Mouse (Mus musculus) gastrocnemius, postnatal 25 days (tissue): ENCODE data around the gene Rps27. TPM values are rescaled to one million over a fixed set of nuclear protein-coding genes. Genes with fewer than 3 reads are reported as not detected.

Source experiments
- DNase-seq: peaks from one replicate; pipeline ENCODE4 v3.0.0; 2022
- total RNA-seq, 2 experiments: library from RNA; stranded (reverse); gene quantifications; 1 replicate in 1 of 2; 2 replicates in 1 of 2; pipeline ENCODE4 v1.2.3; 2021

Rps27 gene
- total RNA-seq, 2 experiments from 2014 or later, result 823 to 860 TPM

DNA sequence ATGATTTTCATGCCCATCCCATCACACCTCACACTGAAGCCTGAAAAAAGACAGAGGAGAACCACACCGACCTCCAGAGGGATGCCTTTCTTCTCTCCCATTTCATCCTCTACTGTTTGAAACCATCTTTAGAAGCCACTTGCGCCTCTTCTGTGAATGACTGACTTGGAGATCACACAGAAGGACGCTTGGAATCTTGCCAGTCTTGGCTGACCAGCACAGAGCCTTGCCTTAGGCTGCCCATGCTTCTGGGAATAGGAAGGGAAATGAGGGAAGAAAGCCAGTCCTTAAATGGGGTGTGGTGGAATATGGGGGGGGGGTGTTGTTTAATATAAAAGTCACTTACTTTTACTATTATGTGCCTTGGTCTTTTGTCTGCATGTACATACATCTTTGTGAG, 29.9 kb downstream of the Rps27 start:
- no peak for DNase-seq

DNA sequence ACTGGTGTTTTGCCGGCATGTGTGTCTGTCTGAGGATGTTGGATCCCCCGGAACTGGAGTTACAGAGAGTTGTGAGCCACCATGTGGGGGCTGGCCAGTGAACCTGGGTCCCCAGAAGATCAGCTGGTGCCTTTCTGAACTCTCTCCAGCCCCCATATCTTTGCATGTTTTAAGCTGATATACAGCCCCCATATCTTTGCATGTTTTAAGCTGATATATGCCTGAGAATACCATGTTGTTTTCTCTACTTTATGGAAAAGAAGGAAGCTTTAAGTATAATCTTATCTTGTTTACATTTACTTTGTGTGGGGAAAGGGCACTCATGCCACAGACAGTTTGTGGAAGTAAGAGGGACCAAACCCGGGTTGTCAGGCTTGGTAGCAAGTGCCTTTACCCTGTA, 33.9 kb downstream of the Rps27 start:
- no peak for DNase-seq

Other genes starting within 250 kb of the Rps27 start
- gene Hax1, start 214.9 kb downstream of the Rps27 start, total RNA-seq, result 10 to 100 TPM; 44.7 to 54.8 TPM
- gene 4933434E20Rik, start 162.0 kb downstream of the Rps27 start, total RNA-seq, result 10 to 100 TPM; 84.1 to 84.9 TPM
- gene Ubap2l, start 161.0 kb downstream of the Rps27 start, total RNA-seq, result 10 to 100 TPM; 79.1 to 79.3 TPM
- 100 to 1,000 TPM; 133 to 716 TPM for gene Tpm3, start 141.0 kb downstream of the Rps27 start, total RNA-seq
- gene Nup210l, start 109.5 kb downstream of the Rps27 start, total RNA-seq, result under 1 TPM; 0.05 to 0.08 TPM
- gene Rab13, start within 50 bp of the Rps27 start, total RNA-seq, result 1 to 10 TPM; 7.1 to 8.8 TPM
- 10 to 100 TPM; 54.3 to 56.9 TPM for gene Jtb, start 17.9 kb upstream of the Rps27 start, total RNA-seq
- gene Creb3l4, start 29.9 kb upstream of the Rps27 start, total RNA-seq, result under 1 TPM in 1 of 2 experiments, not detected in 1; 0.35 TPM
- gene Slc39a1, start 34.5 kb upstream of the Rps27 start, total RNA-seq, result 10 to 100 TPM; 49.6 to 54.7 TPM
- gene Crtc2, start 40.5 kb upstream of the Rps27 start, total RNA-seq, result 10 to 100 TPM; 13.9 to 16.9 TPM
- gene Dennd4b, start 51.5 kb upstream of the Rps27 start, total RNA-seq, result 10 to 100 TPM; 71.3 to 76.9 TPM
- gene Gatad2b, start 79.5 kb upstream of the Rps27 start, total RNA-seq, result 10 to 100 TPM; 37.2 to 40.0 TPM
- gene Slc27a3, start 176.3 kb upstream of the Rps27 start, total RNA-seq, result 1 to 10 TPM; 1.5 to 1.7 TPM
- gene Ints3, start 220.0 kb upstream of the Rps27 start, total RNA-seq, result 10 to 100 TPM; 14.5 to 15.9 TPM